ENCODE assay signal across 11 mouse cellular contexts in the genomic region with DNA sequence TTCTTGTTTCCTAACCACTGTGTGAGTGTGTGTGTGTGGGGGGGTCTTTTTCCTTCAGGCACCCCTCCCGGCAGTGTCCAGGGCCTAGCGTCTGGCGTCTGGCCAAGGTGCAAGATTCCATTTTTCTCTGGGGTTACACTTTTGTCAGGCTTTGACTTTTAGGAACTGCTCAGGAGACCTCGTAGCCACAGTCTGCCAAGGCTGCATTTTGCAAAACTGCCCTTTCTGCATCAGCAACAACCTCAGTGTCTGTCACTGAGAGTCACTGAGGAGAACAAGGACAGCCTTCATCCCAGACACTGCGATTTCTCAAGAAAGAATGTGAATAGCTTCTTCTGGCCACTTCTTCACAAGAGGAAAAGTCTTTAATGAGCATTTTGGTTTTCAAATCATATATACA. TPM values are rescaled to one million over a fixed set of nuclear protein-coding genes. Genes with fewer than 3 reads are reported as not detected.
DNase-seq lines count a peak whose midpoint lies in the region; ATAC-seq lines count a peak whose summit lies in the region.
"Had no signal": no experiment of that assay in that cellular context is flagged by ENCODE, and none has a peak within 500 bp of the region (broad histone marks: within the 10 kb centered on the region; RNA-seq: fewer than 3 reads in every experiment).

No protein-coding gene starts in this region.

- WGBS in heart, embryonic 10.5 days, result 48% methylated on average over 5 of the region's 5 CpGs
- 18% methylated on average over 5 of the region's 5 CpGs for WGBS in lung, embryonic 16.5 days
- 45% methylated on average over 5 of the region's 5 CpGs for WGBS in intestine, embryonic 16.5 days
- 43% methylated on average over 5 of the region's 5 CpGs for WGBS in stomach, embryonic 16.5 days

- H3K27me3 ChIP-seq in heart, embryonic 10.5 days (ENCODE audit: insufficient read depth, poor library complexity, severe bottlenecking), result no peaks in the 10 kb centered on the region
- no peaks in the 10 kb centered on the region for H3K27me3 ChIP-seq in lung, embryonic 16.5 days (ENCODE audit: control insufficient read depth, insufficient read depth, low read depth, low read length)
- H3K27me3 ChIP-seq in intestine, embryonic 16.5 days (replicated peaks; ENCODE audit: control insufficient read depth, insufficient read depth, low read length), result no peaks in the 10 kb centered on the region
- H3K27me3 ChIP-seq in stomach, embryonic 16.5 days (ENCODE audit: control insufficient read depth, insufficient read depth, low read length), result no peaks in the 10 kb centered on the region
- H3K27me3 ChIP-seq: limb, embryonic 12.5 days had no signal

- H3K4me2 ChIP-seq in lung, embryonic 16.5 days (ENCODE audit: low read depth, low read length), result no peak overlapping the region
- H3K4me2 ChIP-seq in intestine, embryonic 16.5 days (ENCODE audit: low read depth, low read length), result no peak overlapping the region
- no peak overlapping the region for H3K4me2 ChIP-seq in stomach, embryonic 16.5 days (ENCODE audit: low read depth, low read length)
- H3K4me2 ChIP-seq: limb, embryonic 12.5 days had no signal

- intact Hi-C loops in gastrocnemius, postnatal 36 days (cut with DNase I), result no loop called here

- H3K27ac ChIP-seq in heart, embryonic 10.5 days, result peak overlapping the region; percentile 67
- peak overlapping the region; percentile 62 for H3K27ac ChIP-seq in lung, embryonic 16.5 days (ENCODE audit: low read length)
- H3K27ac ChIP-seq in intestine, embryonic 16.5 days (ENCODE audit: low read length), result peak overlapping the region; percentile 52
- H3K27ac ChIP-seq in stomach, embryonic 16.5 days (ENCODE audit: low read length), result peak overlapping the region; percentile 39
- H3K27ac ChIP-seq: limb, embryonic 12.5 days had no signal

- H3K9me3 ChIP-seq in heart, embryonic 10.5 days, result no peaks in the 10 kb centered on the region
- H3K9me3 ChIP-seq in lung, embryonic 16.5 days (ENCODE audit: control insufficient read depth, low read length), result no peaks in the 10 kb centered on the region
- no peaks in the 10 kb centered on the region for H3K9me3 ChIP-seq in intestine, embryonic 16.5 days (ENCODE audit: control insufficient read depth, low read length)
- H3K9me3 ChIP-seq in stomach, embryonic 16.5 days (replicated peaks; ENCODE audit: control insufficient read depth, low read length), result no peaks in the 10 kb centered on the region
- H3K9me3 ChIP-seq: limb, embryonic 12.5 days had no signal

- ATAC-seq in lung, embryonic 16.5 days (ENCODE audit: low read depth), result peak; percentile 46
- no peak for ATAC-seq in intestine, embryonic 16.5 days
- no peak for ATAC-seq in stomach, embryonic 16.5 days (ENCODE audit: insufficient read depth, low FRiP score)
- no peak for ATAC-seq in megakaryocyte progenitor cell, adult 5-6 weeks (replicated peaks; ENCODE audit: poor library complexity)

- H3K9ac ChIP-seq in lung, embryonic 16.5 days (ENCODE audit: low read length), result peak overlapping the region; percentile 29; the same call in 1 of the 2 replicates
- H3K9ac ChIP-seq in intestine, embryonic 16.5 days (ENCODE audit: low read depth, low read length), result no peak overlapping the region
- H3K9ac ChIP-seq in stomach, embryonic 16.5 days (ENCODE audit: low read length), result no peak overlapping the region
- H3K9ac ChIP-seq: limb, embryonic 12.5 days had no signal

- no peaks in the 10 kb centered on the region for H3K36me3 ChIP-seq in heart, embryonic 10.5 days
- H3K36me3 ChIP-seq in lung, embryonic 16.5 days (ENCODE audit: control insufficient read depth, insufficient read depth, low read length), result no peaks in the 10 kb centered on the region
- H3K36me3 ChIP-seq in intestine, embryonic 16.5 days (ENCODE audit: control insufficient read depth, insufficient read depth, low read length), result no peaks in the 10 kb centered on the region
- no peaks in the 10 kb centered on the region for H3K36me3 ChIP-seq in stomach, embryonic 16.5 days (ENCODE audit: control insufficient read depth, insufficient read depth, low read length)
- H3K36me3 ChIP-seq: limb, embryonic 12.5 days had no signal

- H3K4me1 ChIP-seq in heart, embryonic 10.5 days, result peaks cover 54% of the 10 kb centered on the region
- H3K4me1 ChIP-seq in lung, embryonic 16.5 days (replicated peaks; ENCODE audit: control insufficient read depth, insufficient read depth, low read length), result peaks cover 57% of the 10 kb centered on the region
- H3K4me1 ChIP-seq in intestine, embryonic 16.5 days (ENCODE audit: control insufficient read depth, insufficient read depth, low read length), result peaks cover 35% of the 10 kb centered on the region
- peaks cover 51% of the 10 kb centered on the region for H3K4me1 ChIP-seq in stomach, embryonic 16.5 days (ENCODE audit: control insufficient read depth, insufficient read depth, low read length)
- H3K4me1 ChIP-seq: limb, embryonic 12.5 days had no signal

- H3K4me3 ChIP-seq in heart, embryonic 10.5 days, result no peak overlapping the region
- H3K4me3 ChIP-seq in lung, embryonic 16.5 days (ENCODE audit: low read length), result no peak overlapping the region
- H3K4me3 ChIP-seq in intestine, embryonic 16.5 days (ENCODE audit: low read length), result no peak overlapping the region
- H3K4me3 ChIP-seq in stomach, embryonic 16.5 days (replicated peaks; ENCODE audit: low read length), result no peak overlapping the region
- H3K4me3 ChIP-seq: limb, embryonic 12.5 days had no signal

- no peak for DNase-seq in heart, embryonic 10.5 days (ENCODE audit: low spot score)
- DNase-seq in heart, adult 9 months (ENCODE audit: low spot score in 2 of 2), result no peak
- DNase-seq in lung, postnatal 36 days, result no peak
- DNase-seq in gastrocnemius, postnatal 36 days, result no peak
- DNase-seq: cerebellum, adult 18-20 months; spleen, adult 18-20 months had no signal

RNA-seq across cellular contexts. Expression of gene Rock2, which starts 17.6 kb away (rescaled TPM):
- 16.9 and 19.6 TPM in 2 replicates for polyA plus RNA-seq in heart, embryonic 10.5 days (2016; fragmentation: Nextera tagmentation; extraction: Ambion mirVana)
- polyA plus RNA-seq in lung, embryonic 16.5 days (2015; fragmentation: Nextera tagmentation; extraction: Ambion mirVana), result 15.3 and 15.7 TPM in 2 replicates
- polyA plus RNA-seq in intestine, embryonic 16.5 days (2015; fragmentation: Nextera tagmentation; extraction: Ambion mirVana), result 10.9 TPM in 2 replicates
- polyA plus RNA-seq in stomach, embryonic 16.5 days (2015; fragmentation: Nextera tagmentation; extraction: Ambion mirVana), result 14.3 and 16.5 TPM in 2 replicates
- total RNA-seq in gastrocnemius, postnatal 36 days (2021), result 10 to 100 TPM; 75.7 to 78.2 TPM
- 56.7 and 64.2 TPM in 2 replicates for total RNA-seq in megakaryocyte progenitor cell, adult 5-6 weeks (2015)
- total RNA-seq in megakaryocyte progenitor cell, adult 5-6 weeks (2017), result 45.8 and 69.0 TPM in 2 replicates
